Mouse (Mus musculus) heart, postnatal 4 days (tissue): Measurements from ENCODE around the gene Elovl3. TPM values are rescaled to one million over a fixed set of nuclear protein-coding genes. Genes with fewer than 3 reads are reported as not detected.
"Not testable (repeated sequence)": the region's sequence is repeated elsewhere in the genome, so short reads cannot be mapped to it uniquely, and the experiment has no call there.

Source experiments
- DNase-seq: peaks from one replicate; pipeline ENCODE4 v3.0.0; 2021
- total RNA-seq, 2 experiments: library from RNA; stranded (reverse); gene quantifications; 2 replicates each; pipeline ENCODE4 v1.2.3; 2021

Elovl3 gene
- total RNA-seq: not detected

DNA sequence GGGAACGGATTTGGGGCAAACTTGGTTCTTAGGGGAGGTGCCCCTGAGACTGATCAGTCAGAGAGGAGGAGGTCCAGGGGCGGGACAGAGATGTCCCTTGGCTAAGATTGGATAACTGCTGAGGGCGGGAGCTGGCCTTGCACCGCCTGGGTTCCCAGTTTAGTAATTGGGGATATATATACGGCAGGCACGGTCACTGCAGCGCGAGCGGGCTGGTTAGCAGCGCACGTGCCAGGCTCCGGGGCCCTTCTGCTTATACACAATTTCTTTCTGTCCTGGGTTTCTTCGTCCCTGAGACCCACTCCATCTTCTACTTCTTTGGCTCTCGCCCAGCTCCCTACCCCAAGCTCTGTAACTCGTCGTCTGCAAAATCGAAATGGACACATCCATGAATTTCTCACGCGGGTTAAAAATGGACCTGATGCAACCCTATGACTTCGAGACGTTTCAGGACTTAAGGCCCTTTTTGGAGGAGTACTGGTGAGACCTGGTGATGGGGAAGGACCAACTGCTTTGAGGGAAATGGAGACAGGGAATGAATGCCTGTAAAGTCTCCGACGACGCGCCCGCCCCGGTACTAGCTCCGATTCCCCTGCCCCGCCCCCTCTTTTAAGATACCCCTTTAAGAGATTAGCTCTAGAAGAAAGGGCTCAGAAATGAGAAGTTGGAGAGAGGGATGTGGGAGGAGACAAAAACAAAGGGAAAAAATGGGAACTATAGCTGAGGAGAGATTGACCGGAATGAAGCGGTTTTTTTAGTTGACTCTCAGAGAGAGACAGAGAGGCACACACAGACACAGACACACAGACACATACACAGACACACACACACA lies at the start of gene Elovl3:
Gene Elovl3, plus strand, starts transcription at position 204 of the 832 bp plus-strand sequence.
- DNase-seq: peak; percentile 44

DNA sequence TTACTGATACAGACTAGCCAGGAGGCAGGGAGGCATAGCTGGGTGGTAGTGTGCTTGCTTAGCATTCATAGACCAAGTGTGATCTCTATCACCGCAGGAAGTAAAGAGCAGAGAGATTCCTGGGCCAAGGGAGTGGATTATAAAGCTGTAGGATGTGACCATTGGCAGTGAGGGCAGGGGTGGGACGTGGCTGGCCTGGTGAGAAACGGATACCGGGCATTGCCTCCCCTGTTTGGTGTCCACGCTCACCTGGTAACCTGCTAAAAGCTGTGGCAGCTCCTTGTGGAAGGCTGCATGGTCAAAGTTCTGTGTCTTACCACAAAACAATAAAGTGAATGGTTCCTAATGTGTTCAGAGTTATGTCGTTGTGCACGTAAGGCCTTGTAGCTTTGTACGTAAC lies 46.5 kb upstream of the Elovl3 start:
- DNase-seq: no peak

DNA sequence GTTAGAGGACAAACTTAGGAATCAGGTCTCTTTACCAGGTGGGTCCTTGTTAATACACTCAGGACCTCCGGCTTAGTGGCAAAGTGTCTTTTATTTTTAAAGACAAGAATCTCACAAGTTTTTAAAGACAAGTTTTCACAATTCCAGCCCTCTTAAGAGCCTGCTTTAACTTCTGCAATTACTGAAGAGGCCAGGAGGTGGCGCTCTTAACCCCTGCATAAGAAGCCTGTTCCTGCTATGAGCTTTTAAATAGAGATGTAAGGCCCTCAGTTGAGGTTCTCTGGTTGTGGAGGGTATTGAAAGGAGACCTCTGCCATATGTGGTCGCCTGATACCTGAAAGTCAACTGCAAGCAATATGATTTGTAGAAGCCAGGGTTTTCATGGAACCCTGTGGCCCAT lies 45.4 kb upstream of the Elovl3 start:
- peak; percentile 68 for DNase-seq

DNA sequence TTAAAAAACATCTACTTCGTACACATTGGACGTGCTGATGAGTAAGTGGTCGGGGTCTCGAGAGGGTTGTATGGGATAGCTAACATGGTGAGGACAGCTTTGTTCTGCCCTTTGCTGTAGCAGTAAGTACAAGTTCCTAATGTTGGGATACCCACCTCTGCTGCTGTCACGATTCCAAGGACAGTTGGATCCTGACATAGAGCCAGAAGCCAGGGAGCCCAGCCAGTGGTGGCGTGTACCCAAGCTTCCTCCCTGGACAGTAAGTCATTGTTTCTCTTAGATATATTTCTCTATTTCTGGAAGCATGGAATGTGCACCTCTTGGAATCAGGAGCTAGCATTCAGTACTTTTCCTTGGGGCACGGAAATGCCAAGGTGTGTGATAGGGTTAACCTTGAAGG lies 43.8 kb upstream of the Elovl3 start:
- DNase-seq: peak; percentile 58

DNA sequence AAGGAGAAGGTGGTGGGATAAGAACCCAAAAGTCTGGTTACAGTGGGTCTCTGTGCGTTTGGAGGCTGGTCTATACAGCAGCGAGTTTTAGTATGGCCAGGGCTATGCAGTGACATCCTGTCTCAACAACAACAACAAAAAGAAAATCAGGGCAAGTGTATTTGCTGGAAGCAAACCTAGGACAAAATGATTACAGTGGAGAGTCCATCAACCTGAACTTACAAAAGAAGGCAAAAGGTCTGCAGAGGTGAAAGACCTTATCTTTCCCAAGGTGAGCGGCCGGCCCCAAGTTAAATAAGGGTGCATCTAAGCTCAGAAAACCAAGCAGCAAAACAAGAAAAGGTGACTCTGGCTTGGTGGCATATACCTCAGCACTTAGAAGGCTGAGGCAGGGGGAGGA lies 40.1 kb upstream of the Elovl3 start:
- no peak for DNase-seq

DNA sequence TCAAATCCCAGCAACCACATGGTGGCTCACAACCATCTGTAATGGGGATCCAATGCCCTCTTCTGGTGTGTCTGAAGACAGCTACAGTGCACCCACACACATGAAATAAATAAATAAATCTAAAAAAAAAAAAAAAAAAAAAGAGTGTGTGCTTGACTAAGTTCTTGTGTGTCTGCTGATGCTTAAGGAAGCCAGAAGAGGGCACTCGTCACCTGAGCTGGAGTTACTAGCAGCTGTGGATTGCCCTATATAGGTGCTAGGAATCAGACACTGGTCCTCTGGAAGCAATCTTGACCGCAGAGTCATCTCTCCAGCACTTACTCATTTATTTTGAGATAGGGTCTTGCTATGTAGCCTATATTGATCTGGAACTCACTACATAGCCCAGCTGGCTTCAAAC lies 37.6 kb upstream of the Elovl3 start:
- DNase-seq: no peak

DNA sequence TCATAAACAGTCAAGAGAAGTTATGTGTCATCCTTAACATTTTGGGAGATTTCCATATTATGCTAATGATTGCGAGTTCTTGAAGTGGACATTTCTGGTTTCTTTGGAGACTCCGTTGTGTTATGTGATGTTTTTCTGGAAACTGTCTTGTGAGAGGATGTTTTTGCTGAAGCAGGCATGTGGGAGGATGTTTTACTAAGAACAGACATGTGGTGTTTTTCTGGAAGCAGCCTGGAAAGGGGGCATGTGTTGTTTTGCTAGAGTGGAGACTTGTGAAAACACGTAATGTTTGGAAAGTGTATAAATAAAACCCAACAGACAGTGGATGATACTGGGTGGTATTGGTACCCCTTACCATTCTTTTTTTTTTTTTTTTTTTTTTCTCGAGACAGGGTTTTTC lies 36.4 kb upstream of the Elovl3 start:
- DNase-seq: no peak

DNA sequence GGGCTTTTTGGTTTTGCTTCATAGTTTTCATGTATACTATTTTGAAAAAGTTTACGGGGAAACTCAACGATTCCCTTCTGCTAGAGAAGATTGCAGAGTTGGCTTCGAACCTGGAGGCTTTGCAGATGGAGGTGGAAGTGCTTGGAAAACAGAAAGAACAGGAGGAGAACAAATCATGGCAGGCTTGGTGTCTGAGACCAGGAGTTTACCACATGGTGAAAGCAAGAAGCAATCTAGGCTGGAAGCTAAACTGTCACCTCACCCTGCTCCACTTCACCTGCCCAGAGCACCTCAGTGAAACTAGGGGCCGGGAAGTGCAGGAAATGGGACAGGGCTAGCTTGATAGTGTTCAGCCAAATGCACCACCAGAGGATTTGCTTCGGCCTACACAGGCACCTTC lies 35.3 kb upstream of the Elovl3 start:
- no peak for DNase-seq

DNA sequence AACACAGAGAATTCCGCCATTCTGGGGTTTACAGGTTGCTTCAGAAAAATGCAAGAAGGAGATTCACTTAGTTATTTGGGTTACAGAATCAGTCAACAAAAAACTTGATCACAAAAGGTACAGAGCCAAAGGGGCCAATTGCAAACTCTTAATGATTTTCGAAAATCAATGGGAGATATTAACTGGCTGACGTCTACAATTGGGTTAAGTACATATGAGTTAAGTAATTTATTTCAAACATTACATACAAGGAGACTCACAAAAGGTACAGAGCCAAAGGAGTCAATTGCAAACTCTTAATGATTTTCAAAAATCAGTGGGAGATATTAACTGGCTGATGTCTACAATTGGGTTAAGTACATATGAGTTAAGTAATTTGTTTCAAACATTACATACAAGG lies 32.1 kb upstream of the Elovl3 start:
- DNase-seq: no peak

DNA sequence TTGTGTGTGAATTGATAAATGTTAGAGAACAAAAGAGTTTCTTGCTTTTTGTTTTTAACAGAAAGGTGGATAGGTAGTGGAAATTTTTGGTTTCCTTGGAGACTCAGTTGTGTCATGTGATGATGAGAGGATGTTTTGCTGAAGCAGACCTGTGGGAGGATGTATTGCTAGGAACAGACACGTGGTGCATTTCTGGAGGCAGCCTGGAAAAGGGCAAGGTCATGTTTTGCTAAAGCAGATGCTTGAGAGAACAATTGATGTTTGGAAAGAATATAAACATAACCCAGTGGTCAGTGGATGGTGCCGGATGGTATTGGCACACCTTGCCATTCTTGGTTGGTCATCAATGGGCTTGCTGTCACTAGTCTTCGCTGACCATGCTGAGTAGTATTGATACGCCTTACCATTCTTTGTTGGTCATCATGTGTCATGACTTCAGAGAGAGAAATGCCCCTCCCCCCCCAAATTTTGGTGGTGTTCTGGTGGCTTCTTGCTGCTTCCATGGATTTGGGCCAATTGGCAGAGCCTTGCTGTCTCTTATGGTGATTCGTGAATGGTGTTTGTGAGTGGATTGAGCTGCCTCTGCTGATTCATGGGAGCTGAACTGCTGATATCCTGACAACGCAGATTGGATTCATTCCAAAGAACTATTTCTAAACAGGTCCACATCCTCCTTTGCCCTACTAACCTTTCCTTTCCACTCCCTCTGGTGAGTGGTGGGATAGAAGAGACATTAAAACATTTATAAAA lies 28.1 kb upstream of the Elovl3 start:
- peak; percentile 14 for DNase-seq

DNA sequence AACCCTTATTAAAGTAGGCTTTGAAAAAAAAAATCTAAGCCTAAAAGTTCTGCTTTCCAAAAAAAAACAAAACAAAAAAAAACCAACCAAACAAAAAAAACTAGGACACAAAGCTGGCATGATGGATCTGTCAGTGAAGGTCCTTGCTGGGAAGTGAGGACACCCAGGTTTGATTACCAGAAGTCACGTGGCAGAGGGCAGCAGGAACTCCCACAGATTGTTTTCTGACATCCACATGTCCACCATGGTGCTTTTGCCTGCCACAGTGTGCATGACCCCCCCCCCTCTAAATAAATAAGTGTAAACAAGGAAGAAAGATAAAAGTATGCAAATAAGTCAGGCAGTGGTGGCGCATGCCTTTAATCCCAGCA lies 27.5 kb upstream of the Elovl3 start:
- DNase-seq: no peak

DNA sequence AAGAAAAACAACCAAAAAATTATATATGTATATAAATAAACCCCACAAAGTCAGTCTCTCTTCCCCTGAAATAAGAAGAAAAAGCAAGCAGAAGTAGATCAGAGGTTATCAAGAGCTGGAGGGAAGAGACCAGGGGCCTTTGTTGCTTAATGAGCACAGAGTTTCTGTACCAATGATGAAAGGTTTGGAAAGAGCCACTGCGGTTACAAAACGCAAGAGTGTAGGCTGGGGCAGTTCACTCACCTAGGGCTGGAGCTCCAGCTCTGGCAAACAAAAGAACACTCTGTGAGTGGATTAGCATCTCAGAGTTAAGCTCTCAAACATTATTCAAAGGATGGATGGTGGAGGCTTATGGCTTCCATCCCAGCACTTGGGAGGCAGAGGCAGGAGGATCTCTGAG lies 21.5 kb upstream of the Elovl3 start:
- DNase-seq: no peak

DNA sequence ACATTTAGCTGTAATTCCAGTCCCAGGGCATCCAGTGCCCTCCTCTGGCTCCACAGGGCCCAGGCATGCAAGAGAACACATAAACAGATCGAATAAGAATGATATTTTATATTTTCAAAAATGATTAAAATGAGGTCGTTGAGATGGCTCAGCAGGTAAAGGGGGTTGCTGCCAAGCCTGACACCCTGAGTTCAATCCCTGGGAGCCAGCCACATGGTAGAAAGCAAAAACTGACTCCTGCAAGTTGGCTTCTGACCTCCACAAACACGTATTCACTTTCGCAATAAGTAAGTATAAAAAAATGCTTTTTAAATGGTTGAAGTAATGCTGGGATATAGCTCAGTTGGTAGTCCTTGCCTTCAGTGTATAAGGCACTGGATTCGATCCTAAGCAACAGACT lies 20.9 kb upstream of the Elovl3 start:
- DNase-seq: no peak

DNA sequence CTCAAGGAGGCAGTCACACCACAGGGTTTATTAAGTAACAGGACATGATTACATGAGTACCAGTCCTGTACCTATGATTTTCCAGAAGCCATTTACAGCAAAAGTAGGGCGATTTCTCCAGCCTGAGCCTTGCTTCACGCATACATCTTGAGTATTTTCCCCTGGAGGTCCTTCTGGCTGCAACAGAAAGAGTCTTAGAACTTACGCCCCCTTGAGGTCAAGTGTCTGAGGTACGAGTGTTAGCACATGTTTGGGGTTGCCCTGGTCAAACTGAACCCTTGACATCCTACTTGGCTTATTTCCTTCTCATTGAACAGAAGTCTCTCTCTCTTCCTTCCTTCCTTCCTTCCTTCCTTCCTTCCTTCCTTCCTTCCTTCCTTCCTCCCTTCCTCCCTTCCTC lies 17.1 kb upstream of the Elovl3 start:
- DNase-seq: no peak

DNA sequence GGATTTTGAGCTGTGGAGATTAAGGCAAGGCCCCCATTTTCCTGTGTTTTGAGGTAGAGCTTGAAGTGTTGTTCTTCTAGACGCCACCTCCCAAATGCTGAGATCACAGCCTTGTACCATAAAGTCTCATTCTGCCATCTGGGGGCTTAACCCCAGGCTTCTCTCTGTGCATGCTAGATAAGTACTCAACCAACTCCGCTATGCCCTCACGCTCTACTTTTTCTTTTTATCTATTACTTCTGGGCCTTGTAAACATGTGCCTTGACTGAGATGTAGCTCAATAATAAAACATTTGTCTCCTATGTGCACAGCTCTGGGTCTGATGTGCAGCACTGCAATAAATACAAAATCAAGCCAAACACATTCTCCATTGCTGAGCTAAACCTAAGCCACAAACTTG lies 12.2 kb upstream of the Elovl3 start:
- no peak for DNase-seq

DNA sequence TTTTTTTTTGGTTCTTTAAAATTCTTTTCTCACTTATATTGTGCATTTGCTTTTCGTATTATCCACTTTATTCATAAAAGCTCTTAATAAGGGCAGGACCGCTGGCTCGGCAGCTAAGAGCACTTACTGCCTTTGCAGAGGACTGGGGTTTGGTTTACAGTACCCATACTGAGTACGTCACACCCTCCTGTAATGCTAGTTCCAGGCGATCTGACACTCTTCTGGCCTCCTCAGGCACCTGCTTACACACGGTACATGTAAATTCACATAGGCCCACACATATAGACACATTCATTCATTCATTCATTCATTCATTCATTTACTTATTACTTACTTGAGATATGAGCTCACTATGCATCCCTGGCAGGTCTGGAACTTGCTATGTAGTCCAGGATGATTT lies 10.8 kb upstream of the Elovl3 start:
- DNase-seq: no peak

DNA sequence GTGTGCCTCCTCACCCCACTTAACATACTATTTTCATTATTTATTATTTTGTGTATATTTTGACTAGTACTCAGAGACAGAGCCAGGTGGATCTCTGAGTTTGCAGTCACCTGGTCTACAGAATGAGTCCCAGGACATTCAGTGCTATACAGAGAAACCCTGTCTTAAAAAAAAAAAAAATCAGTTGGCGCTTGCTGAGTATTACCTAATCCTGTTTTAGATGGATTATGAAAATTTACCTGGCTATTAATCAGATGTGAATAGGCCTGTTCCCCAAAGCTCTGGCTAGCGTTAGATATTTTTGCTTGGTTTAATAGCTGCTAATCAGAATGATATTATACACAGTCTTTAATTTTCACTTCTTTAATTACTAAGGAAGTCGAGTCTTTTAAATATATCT lies 7.8 kb upstream of the Elovl3 start:
- DNase-seq: no peak

DNA sequence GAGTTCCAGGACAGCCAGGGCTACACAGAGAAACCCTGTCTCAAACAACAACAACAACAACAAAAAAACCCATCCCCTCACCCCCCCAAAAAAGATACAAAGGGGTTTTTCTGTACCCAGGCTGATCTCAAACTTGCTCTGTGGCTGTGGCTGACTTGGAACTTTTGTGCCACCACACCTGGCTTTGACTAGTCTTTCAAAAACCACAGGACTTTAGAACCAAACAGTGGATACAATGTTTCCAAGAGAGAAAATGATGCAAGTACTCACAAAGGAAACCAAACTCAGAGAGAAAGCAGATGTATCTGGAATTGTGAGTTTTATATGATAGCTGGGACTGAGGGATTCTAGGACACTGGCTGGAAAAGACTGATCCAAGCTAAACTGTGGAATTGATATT lies 7.0 kb upstream of the Elovl3 start:
- no peak for DNase-seq

DNA sequence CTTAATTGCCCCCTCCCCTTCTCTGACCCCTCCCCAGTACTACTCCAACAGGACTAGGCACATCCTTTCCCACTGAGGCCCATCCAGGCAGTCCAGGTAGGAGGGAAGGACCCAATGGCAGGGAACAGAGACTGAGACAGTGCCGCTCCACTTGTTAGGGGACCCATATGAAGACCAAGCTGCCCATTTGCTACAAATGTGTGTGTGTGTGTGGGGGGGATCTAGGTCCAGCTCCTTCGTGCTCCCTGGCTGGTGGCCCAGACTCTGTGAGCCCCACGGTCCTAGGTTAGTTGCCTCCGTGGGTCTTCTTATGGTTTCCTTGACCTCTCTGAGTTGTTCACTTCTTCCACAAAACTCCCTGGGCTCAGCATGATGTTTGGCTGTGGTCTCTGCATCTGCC lies 5.4 kb upstream of the Elovl3 start:
- DNase-seq: no peak

DNA sequence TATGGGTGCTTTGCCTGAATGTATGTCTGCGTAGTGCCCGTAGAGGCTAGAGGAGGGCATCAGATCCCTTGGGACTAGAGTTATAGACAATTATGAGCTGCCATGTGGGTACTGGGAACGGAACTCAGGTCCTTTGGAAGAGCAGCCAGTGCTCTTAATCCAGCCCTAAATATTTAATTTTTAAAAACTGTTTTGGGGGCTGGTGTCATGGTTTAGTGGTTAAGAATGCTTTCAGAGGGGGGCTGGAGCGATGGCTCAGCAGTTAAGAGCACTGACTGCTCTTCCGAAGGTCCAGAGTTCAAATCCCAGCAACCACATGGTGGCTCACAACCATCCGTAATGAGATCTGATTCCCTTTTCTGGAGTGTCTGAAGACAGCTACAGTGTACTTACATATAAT lies 2.0 kb upstream of the Elovl3 start:
- not testable (repeated sequence) for DNase-seq

DNA sequence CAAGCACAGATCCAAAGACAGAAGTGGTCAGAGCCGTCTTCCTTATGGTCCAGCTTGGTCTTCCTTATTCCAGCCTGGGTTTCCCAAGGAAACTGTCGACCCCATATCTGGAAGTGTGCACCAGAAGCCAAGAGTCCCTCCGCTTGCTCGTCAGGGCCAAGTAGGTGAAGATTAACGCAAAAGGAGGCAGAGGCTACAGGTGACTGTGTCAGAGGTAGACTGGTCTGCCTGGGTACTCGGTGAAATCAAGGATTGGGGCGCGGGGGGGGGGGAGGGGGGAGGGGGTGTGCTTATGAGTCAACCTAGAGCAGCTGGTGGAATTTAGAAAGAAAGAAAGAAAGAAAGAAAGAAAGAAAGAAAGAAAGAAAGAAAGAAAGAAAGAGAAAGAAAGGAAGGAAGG lies 414 bp upstream of the Elovl3 start:
- no peak for DNase-seq

DNA sequence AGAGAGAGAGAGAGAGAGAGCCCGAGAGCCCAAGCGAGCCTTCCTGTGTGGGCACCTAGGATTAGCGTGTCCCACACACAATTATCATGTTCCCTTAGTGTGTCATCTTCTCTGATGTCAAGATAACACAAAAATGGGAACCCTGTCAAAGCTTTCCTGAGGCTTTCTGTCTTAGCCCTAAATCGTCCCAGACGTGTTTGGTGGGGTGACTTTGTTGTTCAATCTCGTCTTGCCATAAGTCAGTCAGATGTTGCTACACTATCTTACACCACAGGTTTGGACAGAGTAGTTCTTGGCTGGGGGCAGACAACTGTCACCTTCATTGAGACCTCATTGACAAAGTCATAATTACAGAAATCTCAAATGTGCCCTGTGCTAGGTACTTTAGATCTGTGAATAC lies 880 bp downstream of the Elovl3 start:
- no peak for DNase-seq

DNA sequence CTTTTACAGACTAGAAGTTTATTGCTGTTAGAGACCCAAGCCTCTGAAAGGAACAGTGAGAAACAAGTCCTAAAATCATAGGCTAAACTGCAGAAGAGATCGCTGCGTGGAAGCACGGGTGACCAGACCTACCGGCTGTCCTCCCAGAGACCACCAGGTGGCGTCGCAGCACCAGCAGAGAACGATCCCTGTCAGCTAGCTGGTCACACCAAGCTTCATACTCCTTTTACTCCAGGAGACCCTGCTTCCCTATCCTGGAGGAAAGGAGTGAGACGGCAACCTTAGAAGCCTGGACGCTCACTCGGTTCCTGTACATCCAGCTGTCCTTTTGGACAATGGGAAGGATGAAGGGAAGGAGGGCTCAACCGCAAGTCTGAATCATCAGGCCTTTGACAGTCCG lies 3.6 kb downstream of the Elovl3 start:
- DNase-seq: peak; percentile 96
